Mouse (Mus musculus): ENCODE measurements around the gene Slc9a1.

Slc9a1 gene

DNA sequence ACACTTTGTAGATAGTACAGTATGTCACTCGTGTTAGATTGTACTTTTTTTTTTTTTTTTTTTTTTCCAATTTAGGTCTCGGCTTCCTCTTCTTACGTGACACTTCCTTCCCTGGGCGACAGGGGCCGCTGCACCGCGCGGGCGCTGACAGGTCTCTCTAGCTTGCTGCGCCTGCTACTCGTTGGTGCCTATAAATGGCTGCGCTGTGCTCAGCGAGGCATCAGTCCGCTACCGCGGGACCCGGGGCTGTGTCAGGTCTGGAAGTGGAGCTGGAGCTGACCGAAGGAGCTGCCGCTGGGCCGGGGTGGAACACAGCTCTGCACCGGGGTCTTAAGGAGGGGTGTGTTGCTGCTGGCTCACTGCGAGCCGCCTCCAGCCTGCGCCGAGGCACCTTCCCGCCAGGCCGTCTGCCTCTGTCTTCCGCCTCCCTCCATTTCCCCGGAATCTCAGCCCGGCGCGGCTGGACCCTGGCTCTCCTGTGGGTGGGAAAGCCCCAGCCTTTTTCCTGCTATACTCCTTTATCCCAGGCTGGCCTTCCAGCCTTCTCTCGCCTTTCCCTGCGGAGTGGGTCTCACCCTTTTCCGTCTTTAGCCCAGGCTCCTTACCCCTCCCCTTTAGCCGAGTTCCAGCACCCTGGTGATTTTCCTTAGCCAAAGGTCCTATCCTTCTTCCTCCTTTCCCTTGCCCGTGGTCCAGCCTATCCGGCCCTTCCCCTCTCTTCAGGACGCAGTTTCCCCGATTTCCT, at the start of gene Slc9a1:
Gene Slc9a1, plus strand, starts transcription at position 154 of the 745 bp plus-strand sequence.
- DNase-seq = peak; percentile 92

DNA sequence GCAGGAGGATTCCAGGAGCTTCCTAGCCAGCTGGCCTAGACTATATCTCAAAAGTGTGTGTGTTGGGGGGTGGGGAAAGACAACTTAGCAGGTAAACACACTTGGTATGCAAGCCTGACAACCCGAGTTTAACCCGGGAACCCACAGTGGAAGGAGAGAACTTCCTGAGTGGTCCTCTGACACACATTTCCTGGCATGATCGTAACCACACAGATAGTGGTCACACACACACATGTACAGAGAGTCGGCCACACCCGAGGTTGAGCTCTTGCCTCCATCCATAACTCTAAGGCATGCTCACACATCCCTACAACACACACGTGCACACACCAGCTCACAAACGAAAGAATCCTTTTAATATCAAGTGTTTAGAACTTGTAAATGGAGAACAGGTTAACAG, 41.4 kb upstream of the Slc9a1 start:
- DNase-seq = no peak

DNA sequence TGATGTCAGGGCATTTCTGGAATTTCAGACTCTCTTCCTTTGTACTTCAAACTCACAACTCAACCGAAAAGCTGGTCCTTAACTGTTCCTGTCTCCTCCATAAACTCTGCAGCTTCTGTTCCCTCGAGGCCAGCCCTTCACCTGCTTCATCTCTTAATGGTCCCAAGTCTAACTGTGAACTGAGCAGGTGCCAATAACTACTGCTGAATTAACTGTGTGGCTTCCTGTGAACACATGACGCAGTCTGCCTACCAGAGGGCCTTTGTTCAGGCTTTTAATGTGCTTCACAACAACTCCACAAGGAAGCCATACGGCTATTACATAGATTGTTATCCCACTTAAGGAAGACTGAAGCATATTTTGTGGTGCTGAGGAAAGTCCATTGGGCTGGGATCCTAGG, 39.2 kb upstream of the Slc9a1 start:
- DNase-seq = no peak

DNA sequence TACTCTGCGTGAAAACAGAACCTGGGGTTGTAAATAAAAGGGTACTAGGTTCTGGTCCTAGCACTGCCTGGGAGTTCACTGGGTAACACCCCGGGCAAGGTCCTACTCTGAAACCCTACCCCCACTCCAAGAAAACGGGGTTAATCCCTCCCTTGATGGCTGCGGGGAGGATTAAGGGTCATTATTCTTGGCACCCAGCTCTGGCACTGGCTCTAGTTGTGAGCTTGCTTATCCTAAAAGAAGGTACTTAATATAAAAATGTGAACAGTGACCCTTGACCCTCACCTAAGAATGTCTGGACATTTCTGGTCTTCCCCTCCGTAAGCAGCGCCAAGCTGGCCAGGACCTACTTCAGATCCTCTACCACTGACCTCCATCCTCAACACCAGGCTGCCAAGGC, 36.2 kb upstream of the Slc9a1 start:
- DNase-seq = no peak

DNA sequence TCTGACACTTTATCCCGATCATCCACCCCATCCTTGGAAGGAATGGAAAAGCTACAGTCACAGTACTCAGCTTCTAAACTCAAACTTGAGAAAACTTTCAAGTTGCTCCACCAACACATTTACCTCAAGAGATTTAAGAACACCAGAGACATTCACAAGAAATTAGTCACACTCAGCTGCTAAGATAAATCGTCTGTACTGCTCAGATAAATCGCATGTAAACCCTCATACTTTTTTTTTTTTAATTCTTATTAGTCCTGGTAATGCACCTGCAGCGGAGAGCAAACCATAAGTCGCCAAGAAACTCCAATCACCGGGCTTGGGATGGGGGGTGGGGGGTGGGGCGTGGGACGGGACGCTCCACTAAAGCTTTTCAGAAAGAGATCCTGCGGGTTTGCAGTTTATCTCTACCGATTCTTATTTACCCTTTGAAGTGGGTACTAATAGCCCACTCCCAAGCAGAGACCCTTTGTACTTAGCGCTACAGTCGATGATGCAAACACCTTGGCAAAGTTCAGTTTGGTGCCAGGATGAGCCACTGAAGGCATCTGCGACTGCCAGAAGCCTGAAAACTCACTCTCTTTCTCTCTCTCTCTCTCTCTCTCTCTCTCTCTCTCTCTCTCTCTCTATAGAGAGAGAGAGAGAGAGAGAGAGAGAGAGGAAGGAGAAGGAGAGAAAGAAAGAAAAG, 31.5 kb upstream of the Slc9a1 start:
- DNase-seq = no peak

DNA sequence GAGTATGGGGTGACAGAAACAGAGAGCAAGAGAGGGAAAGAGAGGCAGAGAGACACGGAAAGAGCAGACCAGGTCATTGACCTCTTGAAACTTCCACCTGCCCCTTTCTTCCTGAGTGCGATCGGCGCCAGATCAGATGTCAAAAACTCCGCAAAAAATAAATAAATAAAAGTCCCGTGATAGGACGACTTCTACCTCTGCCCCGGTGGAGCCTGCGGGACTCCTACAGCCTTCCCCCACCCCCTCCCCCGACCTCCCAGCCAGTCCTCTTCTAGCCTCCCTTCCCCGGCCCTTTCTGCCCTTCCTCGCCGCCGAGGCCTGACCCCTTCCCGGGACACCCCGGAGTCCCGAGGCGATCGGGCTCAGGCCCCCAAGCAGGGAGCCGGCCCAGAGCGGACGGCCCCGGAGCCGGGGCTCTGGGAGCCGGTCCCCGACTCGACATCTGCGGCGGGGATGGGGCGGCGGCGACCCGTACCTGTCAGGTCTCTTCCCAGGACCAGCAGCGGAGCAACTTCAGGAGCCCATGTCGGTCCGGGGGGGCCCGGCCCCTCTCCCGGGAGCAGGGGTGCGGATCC, 30.9 kb upstream of the Slc9a1 start:
- DNase-seq = no peak

DNA sequence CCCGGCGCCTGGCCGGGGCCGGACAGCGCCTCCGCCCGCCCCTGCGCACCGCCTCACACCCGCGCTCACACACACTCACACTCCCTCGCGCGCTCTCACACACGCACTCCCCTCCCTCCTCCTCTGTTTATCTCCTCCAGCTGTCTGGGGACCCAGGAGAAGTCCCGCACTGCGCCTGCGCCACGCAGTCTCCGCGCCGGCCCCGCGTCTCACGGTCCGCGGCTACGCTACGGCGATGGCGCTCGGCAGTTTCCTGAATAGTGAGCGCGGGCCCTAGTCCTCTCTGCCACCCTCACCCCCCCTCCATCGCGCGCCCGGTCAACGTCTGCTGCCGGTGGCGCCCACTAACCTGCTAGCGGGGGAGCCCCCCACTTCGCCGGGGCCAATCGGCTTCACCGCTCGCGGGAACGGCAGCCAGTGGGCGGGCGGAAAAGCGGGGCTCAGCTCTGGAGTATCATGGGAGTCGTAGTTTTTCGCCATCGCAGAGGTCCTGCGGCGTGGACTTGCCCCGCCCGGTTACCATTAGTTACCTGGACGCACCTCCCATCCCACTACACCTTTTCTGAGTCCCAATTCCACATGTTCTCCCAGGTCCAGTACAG, 30.3 kb upstream of the Slc9a1 start:
- DNase-seq = peak; percentile 98

DNA sequence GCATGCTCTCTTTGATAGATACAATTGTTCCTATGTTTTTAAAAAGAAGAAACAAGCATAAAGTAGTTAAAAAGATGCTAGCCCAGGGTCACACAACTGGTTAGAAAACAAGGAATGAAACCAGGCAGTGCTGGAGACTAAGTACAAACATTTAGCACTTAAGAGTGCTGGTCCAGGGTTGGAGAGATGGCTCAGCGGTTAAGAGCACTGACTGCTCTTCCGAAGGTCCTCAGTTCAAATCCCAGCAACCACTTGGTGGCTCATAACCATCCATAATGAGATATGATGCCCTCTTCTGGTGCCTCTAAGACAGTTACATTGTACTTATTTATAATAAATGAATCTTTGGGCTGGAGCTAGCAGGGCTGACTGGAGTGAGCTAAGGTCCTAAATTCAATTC, 29.3 kb upstream of the Slc9a1 start:
- no peak for DNase-seq

DNA sequence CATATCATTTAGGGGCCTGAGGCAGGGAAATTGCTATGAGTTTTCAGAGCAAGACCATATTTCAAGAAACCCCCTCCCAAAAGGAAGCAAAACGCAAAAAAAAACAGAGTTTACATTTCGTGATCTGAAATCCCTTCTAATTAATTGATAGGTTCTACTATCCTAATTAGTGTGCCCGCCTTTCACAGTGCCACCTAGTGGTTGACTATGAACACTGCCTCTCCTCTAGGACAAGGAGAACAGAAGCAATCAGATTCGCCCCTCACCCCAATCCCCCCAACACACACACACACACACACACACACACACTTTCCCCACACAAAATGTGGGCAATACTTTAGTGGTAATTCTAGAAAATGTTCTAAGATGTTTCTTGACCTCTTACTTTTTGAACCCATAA, 25.4 kb upstream of the Slc9a1 start:
- no peak for DNase-seq

DNA sequence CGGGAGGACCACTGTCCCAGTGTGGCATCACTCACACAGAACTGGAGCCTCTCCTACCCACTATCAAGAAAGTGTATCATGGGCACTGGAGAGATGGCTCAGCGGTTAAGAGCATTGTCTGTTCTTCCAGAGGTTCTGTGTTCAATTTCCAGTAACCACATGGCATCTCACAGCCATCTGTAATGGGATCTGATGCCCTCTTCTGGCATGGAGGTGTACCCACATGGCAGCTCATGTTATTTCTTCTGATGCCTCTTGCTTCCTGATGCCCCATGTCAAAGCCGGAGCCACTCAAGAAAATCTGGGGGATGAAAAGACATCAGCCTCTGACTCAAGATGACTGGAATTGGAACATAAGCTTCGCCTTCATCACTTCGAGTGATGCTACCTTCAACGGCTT, 23.8 kb upstream of the Slc9a1 start:
- no peak for DNase-seq

DNA sequence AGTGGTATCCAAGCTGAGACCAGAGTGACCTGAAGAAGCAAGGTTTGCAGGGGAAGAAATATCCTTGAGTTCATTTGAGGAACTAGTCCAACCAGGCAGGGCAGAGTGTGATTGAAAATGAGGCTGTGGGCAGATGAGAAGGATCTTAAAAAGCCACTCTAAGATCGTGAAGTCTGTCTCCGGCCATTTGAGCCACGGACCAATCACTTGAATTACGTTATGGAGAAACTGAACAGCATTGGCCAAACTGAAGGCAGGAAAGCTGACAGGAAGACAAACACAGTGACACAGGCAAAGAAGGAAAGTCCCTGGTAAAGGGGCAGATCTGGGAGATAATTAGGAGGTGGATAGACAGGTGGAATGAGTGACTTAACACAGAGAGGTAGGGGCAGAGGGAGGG, 22.9 kb upstream of the Slc9a1 start:
- no peak for DNase-seq

DNA sequence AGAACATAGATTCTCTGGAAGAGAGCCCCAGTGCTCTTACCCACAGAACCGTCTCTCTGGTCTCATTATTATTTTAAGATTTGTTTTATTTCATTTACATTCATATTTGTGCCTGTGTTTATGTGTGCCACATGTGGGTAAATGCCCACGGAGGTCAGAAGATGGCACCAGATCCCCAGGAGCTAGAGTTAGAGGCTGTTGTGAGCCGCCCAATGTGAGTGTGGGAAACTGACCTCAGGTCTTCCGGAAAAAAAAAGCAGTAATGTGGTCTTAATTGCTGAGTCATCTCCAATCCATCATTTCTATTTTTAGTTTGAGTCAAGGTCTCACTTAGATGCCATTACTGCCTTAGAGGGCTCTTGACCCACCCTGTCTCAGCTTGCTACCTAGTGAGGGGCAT, 21.9 kb upstream of the Slc9a1 start:
- DNase-seq = no peak

DNA sequence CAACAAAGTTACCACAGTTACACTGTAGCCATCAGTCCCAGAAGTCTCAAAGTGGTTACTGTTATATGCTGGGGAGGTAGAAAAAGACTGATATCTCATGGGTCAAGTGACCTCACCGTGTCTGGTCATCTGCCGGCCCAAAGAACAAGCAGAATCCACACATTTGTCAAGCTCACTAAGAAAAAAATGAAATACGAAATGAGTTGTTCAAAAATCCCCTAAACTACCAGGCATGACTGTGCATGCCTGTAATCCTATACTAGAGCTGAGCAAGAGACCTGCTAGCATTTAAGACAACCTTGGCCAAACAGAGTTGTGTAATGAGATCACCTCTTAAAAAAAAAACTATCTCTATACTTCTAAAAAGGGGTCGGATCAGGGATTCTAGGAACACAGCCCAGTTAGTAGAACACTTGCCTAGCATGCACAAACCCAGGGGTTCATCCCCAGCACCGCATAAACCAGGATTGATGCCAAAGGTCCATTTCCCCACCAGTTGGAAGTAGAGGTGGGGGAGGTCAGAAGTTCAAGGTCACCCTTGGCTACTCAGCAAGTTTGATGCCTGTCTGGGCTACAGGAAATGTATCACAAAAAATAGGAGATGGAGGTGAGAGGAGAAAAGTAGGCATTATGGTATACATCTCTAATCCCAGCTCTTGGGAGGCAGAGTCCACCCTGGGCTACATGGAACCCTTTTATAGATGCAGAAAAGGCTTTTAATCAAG, 21.3 kb upstream of the Slc9a1 start:
- no peak for DNase-seq

DNA sequence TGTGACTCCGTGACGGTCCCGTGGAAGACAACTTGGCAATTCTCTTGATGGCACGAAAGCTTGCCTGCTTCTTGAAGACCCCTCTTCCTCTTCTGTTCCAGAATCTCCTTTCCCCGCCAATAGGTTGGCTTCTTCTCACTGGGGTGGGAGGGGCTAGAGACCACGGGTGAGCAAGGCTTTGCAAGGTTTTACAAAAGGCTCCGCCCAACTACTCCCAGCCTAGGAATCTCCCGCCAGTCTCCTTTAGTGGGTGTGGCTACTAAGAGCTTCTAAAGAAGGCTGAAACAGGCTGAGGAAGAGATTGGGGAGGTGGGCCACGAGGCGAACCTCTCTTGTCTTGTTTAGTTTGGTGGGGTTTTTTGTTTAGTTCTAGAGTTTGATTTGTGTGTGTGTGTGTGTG, 16.7 kb upstream of the Slc9a1 start:
- DNase-seq = no peak

DNA sequence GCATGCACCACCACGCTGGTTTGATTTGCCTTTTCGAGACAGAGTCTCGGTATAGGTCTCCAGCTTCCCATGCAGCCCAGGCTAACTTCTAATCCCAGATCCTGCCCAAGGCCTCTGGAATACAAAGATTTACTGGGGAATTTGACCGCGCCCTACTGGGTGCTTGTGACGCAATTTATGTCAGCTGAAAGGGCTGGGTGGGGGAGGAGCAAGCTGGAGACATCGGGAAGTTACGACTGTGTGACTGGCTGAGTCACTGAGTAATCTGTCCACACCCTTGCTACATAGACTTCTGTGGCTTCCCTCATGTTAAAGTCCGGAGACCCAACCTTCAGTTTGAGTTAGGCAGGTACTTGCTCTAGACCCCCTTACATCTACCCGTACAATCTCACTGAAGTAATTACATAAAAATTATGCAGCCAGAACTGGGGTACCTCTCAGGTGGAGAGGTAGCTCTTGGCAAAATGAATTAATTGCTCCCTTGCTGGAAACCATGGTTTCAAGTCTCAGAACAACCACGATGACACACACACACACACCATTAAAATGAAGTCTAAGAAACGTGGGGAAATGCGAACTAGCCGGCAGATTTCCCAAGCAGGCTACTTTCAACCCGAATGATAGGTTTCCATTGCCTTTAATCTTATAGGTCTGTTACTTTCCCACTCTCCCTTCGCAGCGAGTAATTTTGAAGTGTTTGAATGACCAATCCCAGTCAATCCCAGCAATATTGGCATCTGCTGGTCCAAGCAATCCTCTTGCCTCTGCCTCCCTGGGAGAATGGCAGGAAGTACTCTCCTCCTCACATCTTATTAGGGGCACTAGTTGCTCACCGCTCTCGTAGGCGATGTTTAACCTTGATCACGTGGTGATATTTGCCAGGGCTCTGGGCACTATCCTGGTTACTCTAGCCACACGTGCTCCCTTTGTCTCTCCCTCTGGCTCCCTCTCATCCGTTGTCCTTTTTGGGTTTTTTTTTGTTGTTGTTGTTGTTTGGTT, 15.8 kb upstream of the Slc9a1 start, which contains the start of gene Wdtc1:
Gene Wdtc1, minus strand, starts transcription at position 115 of the 999 bp plus-strand sequence.
- no peak for DNase-seq

DNA sequence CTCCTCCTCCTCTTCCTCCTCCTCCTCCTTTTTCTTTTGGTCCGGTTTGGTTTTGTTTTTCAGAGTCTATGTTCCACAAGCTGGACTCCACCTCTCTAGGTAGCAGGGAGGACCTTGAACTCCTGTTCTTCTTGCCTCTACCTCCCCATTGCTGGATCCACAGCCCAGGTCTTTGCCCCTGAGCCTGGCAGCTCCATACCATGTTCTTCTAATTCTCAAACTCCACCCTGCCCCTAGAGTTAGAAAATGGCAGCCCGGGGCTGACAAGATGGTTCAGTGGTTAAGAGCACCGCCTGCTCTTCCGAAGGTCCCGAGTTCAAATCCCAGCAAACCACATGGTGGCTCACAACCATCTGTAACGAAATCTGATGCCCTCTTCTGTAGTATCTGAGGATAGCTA, 14.9 kb upstream of the Slc9a1 start:
- no peak for DNase-seq

DNA sequence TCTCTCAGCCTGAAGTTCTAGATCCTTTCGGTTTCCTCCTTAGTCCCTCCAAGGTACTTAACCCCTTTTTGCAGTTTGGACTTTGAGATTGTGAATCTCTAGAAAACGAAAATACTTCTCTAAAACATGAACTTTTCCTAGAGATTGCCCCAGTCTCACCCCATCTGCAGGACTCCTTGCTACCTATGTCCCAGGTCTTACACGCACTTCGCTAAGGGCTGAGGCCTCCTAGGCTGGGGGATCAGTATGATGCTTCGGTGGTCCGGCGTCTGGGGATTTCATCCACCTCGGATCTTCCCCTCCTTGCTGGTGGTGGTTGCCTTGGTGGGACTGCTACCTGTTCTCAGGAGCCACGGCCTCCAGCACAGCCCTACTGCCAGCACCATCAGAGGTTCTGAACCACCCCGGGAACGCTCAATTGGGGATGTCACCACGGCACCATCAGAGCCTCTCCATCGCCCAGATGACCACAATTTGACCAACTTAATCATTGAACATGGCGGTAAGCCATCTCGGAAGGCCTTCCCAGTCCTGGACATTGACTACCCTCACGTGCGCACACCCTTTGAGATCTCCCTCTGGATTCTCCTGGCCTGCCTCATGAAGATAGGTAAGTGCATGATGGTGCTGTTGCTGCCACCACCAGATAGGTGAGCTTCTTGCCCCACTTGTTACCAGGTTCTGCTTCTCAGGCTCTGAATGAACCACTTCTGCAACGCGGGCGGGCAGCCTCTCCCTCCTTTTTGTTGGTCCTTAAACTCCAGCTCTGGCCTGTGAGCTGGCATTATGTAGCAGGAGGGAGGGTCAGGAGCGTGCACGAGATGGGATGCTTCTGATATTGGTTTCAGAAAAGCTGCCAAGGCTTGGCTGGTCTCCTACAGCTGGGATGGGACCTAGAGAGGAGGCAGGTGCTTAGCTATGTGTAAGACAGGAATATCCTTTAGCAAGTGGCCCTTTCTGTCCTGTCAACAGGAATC, 1.1 kb downstream of the Slc9a1 start:
- no peak for DNase-seq

DNA sequence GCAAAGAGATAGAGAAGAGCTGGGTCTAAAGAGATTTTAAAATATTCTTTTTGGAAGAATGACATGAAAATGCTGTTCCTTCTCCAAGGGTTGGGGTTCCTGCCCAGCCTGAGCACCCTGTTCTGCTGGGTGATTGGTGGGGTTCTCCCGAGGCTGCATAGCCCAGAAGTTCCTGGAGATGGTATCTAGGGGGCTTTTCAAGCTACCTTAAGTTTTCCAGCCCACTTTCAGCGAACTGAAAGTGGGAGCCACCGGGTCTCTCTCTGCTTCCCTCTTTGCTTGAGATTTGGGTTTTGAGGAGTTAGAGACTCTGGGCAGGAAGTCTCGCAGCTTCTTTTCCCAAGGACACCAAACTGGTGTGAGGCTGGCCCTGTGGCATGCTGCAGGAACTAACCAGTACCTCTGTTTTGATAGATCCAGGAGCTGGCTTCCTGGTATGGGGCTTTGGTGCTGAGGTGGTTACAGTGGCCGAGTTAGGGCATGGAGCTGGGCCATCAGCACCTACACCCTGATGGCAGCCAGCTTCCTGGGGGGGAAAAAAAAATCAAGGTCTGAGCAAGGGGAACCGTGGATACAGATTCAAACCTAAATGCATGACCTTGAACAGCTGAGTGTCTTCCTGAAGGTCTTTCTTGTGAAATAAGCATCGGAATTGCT, 2.2 kb downstream of the Slc9a1 start:
- no peak for DNase-seq

DNA sequence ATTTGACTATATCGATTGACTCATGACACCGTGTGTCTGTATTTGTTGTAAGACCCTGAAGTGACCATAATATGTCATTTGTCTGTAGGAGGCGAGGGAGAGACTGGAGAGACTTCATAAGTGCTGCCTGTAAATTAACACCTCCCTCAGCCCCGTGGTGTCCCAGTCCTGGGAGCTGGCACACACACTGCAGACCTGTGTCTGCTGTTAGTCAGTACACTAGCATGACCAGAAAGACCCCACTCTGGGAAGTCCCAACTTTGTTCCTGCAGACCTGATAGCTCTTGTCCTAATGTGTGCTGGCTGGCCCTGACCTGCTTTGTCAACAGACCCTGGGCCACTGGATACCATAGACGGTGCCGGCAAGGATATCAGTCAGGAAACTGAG, 2.8 kb downstream of the Slc9a1 start:
- DNase-seq = no peak

DNA sequence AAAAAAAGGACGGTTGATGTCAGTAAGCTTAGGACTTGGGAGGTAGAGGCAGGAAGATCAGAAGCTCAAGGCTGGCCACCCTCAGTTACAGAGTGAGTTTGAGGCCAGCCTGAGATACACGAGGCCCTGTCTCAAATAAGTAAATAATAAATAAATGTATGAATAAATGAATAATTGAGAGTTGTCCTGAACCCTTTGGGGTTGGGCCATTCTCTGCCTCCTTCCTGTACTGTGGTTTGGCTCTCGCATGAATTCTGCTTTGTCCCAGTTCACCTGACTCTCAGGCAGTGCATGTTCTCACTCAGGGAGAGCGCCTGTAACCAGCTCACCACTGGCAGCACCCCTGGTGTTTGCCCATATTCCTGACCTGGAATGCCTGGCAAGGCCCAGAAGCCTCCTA, 4.5 kb downstream of the Slc9a1 start:
- no peak for DNase-seq

Measured in layer of hippocampus, adult 9-11 months (tissue).